Mouse (Mus musculus): ENCODE data around the gene Ifrd2.

Ifrd2 gene

GRCm38 (mm10) chr9:107576357-107577107, 10.9 kb upstream of the Ifrd2 start, which contains the start of gene Hyal1:
Hyal1 (plus strand) TSS chr9:107576927.
- peak; percentile 99 for DNase-seq

GRCm38 (mm10) chr9:107577871-107578270, 9.6 kb upstream of the Ifrd2 start:
- DNase-seq, result no peak

DNA sequence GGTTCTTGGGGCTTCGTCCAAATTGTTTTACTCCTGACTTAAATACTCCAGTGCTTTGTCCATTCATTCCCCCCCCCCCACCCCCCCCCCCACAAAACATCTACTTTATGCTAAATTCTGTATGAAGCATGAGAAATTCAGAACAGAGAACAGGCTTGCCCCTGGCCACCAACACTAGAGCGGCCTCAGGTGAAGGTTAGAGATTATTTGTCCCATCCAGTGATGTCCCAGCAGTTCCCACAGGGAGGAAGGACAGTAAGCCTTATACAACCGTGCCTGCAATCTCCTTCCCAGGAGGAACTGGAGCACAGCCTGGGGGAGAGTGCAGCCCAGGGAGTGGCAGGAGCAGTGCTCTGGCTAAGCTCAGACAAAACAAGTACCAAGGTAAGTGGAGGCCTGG, 8.9 kb upstream of the Ifrd2 start, which contains the start of gene Naa80:
Naa80 (plus strand) TSS at position 301 of the 400 bp plus-strand sequence.
- DNase-seq, result no peak

GRCm38 (mm10) chr9:107579023-107579900, 8.2 kb upstream of the Ifrd2 start:
- DNase-seq, result peak; percentile 95

DNA sequence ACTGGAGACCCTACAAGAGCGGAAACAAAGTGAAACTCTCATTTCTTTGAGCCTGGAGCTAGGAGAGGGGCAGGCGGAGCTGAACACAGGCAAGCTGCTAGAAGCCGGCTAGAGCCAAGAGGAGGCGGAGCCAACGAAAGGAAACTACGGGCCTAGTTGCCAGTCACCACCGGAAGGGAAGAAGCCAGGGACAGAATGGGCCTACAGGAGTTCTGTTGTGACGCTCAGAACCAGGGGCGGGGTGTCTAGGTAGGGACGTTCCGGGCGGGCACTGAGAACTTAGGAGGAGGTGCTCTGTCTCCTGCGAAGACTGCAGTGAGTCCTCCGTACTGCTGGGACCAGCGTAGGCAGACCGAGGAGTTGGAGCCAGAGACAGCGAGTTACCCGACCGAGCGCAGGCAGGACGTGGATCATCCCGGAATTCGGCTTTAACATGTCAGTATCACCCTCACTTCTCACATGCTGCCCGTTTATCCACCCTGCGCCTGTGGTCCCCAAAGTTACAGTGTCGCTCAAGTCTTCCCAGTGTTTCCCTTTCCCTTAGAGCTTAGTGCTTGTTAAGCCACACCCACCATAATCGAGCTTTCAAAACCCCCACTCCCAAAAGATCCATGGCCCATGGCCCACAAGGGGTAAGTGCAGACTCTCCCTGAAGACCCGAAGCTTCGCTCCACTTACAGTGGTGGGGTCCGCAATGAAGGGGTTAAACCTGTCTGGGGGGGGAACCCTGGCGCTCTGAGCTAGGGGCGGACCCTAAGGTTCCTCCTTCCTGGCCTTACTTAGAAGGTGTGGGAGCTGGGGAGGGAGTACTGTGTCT, 6.7 kb upstream of the Ifrd2 start, which contains the start of gene Hyal3:
Hyal3 (plus strand) TSS at position 318 of the 817 bp plus-strand sequence.
- peak; percentile 99 for DNase-seq

GRCm38 (mm10) chr9:107581584-107581983, 5.9 kb upstream of the Ifrd2 start:
- no peak for DNase-seq

DNA sequence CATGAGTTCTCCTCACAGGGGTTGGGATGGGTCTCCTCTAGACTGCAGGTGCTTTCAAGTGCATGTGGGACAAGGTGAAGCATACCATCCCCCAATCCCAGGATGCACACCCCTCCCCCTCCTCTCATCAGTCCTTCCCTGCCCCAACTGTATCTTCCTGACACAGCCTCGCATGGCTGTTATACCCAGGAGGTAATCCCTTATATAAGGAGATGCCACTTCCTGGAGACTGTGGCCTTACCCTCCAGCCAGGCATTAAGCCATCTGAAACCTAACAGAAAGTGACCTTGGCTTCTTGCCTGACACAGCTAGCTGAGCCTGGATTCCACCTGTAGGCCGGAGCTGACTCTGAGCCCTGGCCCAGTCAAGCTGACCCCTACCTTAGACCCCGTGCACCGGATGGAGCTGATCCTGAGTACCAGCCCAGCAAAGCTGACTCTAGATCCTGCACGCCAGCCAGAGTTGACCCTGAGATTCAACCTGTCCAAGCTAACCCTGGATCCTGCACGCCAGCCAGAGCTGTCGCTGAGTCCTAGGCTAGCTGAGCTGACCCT, 4.9 kb upstream of the Ifrd2 start:
- DNase-seq, result peak; percentile 94

DNA sequence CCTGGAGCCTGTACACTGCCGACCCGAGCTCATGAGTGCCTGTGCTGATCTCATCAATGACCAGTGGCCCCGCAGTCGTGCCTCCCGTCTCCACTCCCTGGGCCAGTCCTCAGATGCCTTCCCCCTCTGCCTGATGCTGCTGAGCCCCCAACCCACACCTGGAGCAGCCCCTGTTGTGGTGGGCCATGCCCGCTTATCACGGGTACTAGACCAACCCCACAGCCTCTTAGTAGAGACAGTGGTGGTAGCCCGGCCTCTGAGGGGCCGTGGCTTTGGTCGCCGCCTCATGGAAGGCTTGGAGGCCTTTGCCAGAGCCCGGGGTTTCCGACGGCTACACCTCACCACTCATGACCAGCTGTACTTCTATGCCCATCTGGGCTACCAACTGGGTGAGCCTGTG, 4.3 kb upstream of the Ifrd2 start:
- DNase-seq, result peak; percentile 94

DNA sequence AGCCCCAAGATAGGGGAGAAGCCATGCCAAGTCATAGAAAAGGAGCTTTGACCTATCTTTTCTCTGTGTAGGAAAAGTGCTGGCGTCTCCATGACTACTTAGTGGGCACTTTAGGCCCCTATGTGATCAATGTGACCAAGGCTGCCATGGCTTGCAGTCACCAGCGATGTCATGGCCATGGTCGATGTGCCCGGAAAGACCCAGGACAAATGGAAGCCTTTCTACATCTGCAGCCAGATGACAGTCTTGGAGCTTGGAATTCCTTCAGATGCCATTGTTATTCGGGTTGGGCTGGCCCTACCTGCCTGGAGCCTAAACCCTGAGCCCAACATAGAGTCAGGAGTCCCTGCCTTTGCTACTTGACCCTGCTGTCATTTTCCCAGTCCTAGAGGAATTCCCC, 938 bp upstream of the Ifrd2 start:
- DNase-seq, result no peak

DNA sequence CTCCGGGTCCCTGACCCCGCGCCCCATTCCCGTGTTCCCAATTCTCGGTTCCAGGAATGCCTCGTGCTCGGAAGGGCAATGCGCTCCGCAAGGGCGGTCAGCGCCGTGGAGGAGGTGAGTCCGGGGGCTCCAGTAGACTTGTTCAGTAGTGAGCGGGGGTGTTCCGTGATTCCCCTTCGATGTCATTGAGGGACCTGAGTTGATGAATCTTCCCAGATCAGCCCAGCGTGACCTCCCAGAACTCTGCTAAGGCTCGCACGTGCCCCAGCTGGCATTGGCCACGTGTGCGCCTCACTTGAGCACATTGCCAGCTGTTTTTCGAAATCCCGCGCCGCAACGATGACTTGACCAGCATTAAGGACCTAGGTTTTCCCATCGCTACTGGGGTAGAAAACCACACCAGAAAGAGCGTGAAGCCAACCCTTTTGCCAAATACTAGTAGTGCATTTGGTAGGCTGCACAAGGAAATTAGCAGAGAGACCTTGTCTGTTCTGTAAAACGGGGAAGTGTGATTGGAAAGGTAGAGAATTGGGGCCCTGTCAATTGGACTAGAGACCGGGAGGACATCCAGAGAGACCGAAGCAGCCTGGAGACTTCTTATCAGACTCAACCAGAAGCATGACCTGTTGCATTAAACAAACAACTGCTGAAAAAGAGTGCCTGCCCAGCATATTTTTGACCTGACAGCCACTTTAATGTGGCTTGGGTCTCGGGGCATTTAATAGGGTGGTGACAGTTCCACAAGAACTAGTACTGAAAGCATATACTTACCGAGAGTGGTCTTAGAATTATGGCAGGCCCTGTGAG, 594 bp downstream of the Ifrd2 start:
- DNase-seq, result no peak

DNA sequence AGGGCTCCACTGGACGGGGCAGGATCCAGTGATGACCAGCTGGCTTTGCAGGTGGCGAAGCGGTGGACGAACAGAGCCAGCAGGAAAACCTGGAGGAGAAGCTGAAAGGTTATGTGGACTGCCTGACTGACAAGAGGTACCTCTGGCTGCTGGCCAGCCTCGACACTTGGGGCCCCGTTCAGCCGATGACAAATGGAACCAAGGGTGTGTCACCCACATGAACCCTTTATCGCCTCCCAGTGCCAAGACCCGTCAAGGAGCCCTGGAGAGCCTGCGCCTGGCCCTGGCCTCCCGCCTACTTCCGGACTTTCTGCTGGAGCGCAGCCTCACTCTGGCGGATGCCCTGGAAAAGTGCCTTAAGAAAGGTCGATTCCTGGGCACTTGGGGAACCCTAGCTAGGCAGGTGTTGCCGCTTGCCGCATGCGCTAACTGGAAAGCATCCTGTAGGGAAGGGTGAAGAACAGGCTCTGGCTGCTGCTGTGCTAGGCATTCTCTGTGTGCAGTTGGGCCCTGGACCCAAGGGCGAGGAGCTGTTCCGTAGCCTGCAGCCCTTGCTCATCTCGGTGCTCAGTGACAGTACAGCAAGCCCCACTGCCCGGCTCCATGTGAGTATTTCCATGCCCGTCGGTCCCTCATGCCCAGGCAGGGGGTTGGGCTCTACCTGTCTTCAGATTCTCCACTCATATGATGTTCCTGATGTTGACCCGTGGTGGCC, 2.8 kb downstream of the Ifrd2 start:
- peak; percentile 97 for DNase-seq

DNA sequence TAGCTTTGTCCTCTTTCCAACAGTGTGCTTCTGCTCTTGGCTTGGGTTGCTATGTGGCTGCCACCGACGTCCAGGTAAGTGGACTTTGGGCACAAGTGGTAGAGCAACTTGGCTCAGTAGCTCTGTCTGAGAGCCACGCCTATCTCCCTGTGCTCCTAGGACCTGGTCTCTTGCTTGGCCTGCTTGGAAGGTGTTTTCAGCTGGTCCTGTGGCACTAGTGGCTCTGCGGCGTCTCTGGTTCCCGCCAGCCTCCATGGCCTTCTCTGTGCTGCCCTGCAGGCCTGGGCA, 3.3 kb downstream of the Ifrd2 start:
- DNase-seq, result no peak

DNA sequence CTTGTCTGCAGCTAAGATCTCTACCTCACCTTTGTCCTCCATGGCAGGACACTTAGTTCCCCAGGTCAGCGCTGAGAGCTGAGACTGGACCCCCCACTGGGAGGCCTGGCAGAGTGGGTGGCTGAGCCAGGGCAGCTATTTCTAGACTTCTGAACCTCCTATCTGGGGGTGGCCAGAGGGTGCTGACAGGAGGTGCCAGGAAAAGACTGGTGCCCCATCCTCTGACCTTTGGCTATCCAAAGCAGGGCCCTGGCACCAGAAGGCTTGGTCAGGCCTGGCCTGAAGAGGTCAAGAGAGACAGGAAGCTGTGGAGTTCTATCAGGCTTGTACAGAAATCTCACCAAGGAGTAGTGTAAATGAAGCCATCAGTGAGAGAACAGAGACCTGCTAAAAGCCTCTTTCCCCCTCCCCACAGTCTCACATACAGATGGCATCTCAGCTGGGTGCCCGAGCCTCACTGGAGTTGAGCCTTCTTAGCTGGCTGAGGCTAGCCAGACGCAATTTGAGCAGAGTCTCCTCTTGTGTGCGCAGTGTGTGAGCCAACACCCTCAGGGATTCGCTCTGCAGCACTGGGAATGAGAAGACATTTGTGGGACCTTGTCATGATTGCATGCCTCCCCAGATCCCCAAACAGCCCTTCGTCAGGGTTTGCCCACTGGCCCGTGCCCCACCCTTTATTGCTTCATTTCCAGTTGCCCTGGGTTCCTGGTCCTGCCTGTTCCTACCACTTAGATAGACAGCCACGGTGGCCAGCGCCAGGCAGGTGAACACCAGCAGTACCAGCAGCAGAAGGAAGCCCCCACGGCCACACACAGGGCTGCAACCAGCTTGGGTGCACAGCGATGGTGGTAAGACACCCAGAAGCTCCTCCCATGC, 5.9 kb downstream of the Ifrd2 start:
- peak; percentile 98 for DNase-seq

GRCm38 (mm10) chr9:107594281-107595062, 7.0 kb downstream of the Ifrd2 start:
- no peak for DNase-seq

- DNase-seq, result peak; percentile 98
These were observed 9.5 kb downstream of the Ifrd2 start for GRCm38 (mm10) chr9:107596619-107597569.

DNA sequence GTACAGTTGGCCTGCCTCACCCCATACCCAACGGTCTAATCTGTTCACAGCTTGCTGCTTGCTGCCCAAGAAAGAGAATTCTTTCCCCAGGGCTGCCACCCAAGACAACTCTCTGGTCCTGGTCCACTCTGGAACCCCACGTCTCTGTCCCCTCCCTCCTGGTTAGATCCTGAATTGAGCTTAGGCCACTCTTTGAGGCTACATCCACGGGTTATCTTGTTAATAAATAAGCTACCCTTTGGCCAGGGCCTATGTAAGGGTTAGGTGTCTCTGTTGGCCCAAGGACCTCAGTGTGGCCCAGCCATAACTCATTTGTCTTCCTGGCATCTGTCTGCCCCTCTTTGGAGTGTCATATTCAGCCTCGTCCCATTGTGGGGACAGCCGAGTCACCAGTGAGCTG, 10.9 kb downstream of the Ifrd2 start:
- no peak for DNase-seq

DNA sequence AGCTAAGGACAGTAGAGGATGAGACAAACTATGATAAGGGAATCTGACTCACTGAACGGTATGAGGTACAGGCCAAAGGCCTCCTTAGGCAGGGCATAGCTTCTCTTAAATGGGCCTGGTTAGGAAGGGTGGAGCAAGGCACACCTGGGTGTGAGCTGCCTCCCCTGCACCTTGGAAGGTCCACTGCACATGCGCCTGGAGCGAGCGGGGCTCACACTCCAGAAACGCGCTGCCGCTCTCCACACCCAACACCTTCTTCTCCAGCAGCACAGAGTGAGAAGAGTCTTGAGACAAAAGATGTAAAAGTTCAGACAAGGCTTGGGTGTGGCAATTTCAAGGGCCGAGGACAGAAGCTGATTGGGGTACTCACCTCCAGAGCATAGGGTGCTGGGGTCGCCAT, 12.0 kb downstream of the Ifrd2 start:
- DNase-seq, result no peak

- no peak for DNase-seq
These were observed 12.4 kb downstream of the Ifrd2 start for GRCm38 (mm10) chr9:107599842-107600241.

Data from heart, adult 11 months (tissue).